12 mouse cellular contexts compared by ENCODE assay signal in genomic region chr5:112851389-112851788, GRCm38 (mm10). TPM values are rescaled to one million over a fixed set of nuclear protein-coding genes. Genes with fewer than 3 reads are reported as not detected.
DNase-seq lines count a peak whose midpoint lies in the region; ATAC-seq lines count a peak whose summit lies in the region.
"Had no signal": no experiment of that assay in that cellular context is flagged by ENCODE, and none has a peak within 500 bp of the region (broad histone marks: within the 10 kb centered on the region; RNA-seq: fewer than 3 reads in every experiment).

No protein-coding gene starts in this region.

- H3K4me2 ChIP-seq in neural tube, embryonic 11.5 days (ENCODE audit: low read depth), result no peak overlapping the region
- H3K4me2 ChIP-seq in hindbrain, embryonic 16.5 days (ENCODE audit: low read length), result no peak overlapping the region
- no peak overlapping the region for H3K4me2 ChIP-seq in neural tube, embryonic 13.5 days
- no peak overlapping the region for H3K4me2 ChIP-seq in kidney, embryonic 14.5 days (replicated peaks; ENCODE audit: low read depth, low read length)
- H3K4me2 ChIP-seq: embryonic facial prominence, embryonic 15.5 days had no signal

- peaks cover 2% of the 10 kb centered on the region; the same call in 1 of the 2 replicates for H3K27me3 ChIP-seq in neural tube, embryonic 11.5 days (ENCODE audit: control insufficient read depth, insufficient read depth, low read length)
- peaks cover 54% of the 10 kb centered on the region for H3K27me3 ChIP-seq in forebrain, embryonic 10.5 days (ENCODE audit: poor library complexity, severe bottlenecking)
- no peaks in the 10 kb centered on the region for H3K27me3 ChIP-seq in hindbrain, embryonic 16.5 days (replicated peaks; ENCODE audit: control insufficient read depth, insufficient read depth, low read length)
- H3K27me3 ChIP-seq in neural tube, embryonic 13.5 days, result peaks cover 22% of the 10 kb centered on the region
- peaks cover 9% of the 10 kb centered on the region for H3K27me3 ChIP-seq in kidney, embryonic 14.5 days (ENCODE audit: control insufficient read depth, insufficient read depth, low read length)

- H3K9me3 ChIP-seq in neural tube, embryonic 11.5 days (ENCODE audit: control insufficient read depth, low read length), result no peaks in the 10 kb centered on the region
- H3K9me3 ChIP-seq in forebrain, embryonic 10.5 days, result no peaks in the 10 kb centered on the region
- no peaks in the 10 kb centered on the region for H3K9me3 ChIP-seq in hindbrain, embryonic 16.5 days (ENCODE audit: control insufficient read depth, low read length)
- H3K9me3 ChIP-seq in neural tube, embryonic 13.5 days, result no peaks in the 10 kb centered on the region
- no peaks in the 10 kb centered on the region for H3K9me3 ChIP-seq in kidney, embryonic 14.5 days (ENCODE audit: control insufficient read depth, low read length)
- H3K9me3 ChIP-seq: embryonic facial prominence, embryonic 15.5 days had no signal

- H3K4me3 ChIP-seq in neural tube, embryonic 11.5 days (ENCODE audit: low read depth, low read length), result no peak overlapping the region
- H3K4me3 ChIP-seq in forebrain, embryonic 10.5 days, result no peak overlapping the region
- H3K4me3 ChIP-seq in hindbrain, embryonic 16.5 days (ENCODE audit: low read length), result no peak overlapping the region
- H3K4me3 ChIP-seq in neural tube, embryonic 13.5 days, result no peak overlapping the region
- no peak overlapping the region for H3K4me3 ChIP-seq in kidney, embryonic 14.5 days (ENCODE audit: low read length)
- H3K4me3 ChIP-seq: embryonic facial prominence, embryonic 15.5 days had no signal

- peaks cover 20% of the 10 kb centered on the region for H3K4me1 ChIP-seq in neural tube, embryonic 11.5 days (ENCODE audit: control insufficient read depth, insufficient read depth, low read length)
- peaks cover 65% of the 10 kb centered on the region for H3K4me1 ChIP-seq in forebrain, embryonic 10.5 days
- H3K4me1 ChIP-seq in hindbrain, embryonic 16.5 days (ENCODE audit: control insufficient read depth, insufficient read depth, low read depth, low read length), result peaks cover 37% of the 10 kb centered on the region
- peaks cover 89% of the 10 kb centered on the region for H3K4me1 ChIP-seq in neural tube, embryonic 13.5 days (replicated peaks)
- H3K4me1 ChIP-seq in kidney, embryonic 14.5 days (ENCODE audit: control insufficient read depth, insufficient read depth, low read length), result peaks cover 19% of the 10 kb centered on the region

- peak overlapping the region; percentile 42; the same call in 1 of the 2 replicates for H3K27ac ChIP-seq in neural tube, embryonic 11.5 days (ENCODE audit: low read depth, low read length)
- H3K27ac ChIP-seq in forebrain, embryonic 10.5 days, result peak overlapping the region; percentile 32
- peak overlapping the region; percentile 20; the same call in 1 of the 2 replicates for H3K27ac ChIP-seq in hindbrain, embryonic 16.5 days (ENCODE audit: low read depth, low read length)
- peak overlapping the region; percentile 86 for H3K27ac ChIP-seq in neural tube, embryonic 13.5 days (replicated peaks)
- no peak overlapping the region for H3K27ac ChIP-seq in kidney, embryonic 14.5 days (ENCODE audit: low read depth, low read length)
- H3K27ac ChIP-seq: embryonic facial prominence, embryonic 15.5 days had no signal

- WGBS in neural tube, embryonic 11.5 days, result 12% methylated on average over 5 of the region's 5 CpGs
- WGBS in forebrain, embryonic 10.5 days, result 22% methylated on average over 5 of the region's 5 CpGs
- WGBS in hindbrain, embryonic 16.5 days, result 4% methylated on average over 5 of the region's 5 CpGs
- 7% methylated on average over 5 of the region's 5 CpGs for WGBS in neural tube, embryonic 13.5 days
- WGBS in kidney, embryonic 14.5 days, result 30% methylated on average over 5 of the region's 5 CpGs

- H3K9ac ChIP-seq in neural tube, embryonic 11.5 days (ENCODE audit: low read length), result no peak overlapping the region
- no peak overlapping the region for H3K9ac ChIP-seq in hindbrain, embryonic 16.5 days (ENCODE audit: low read depth, low read length)
- no peak overlapping the region for H3K9ac ChIP-seq in neural tube, embryonic 13.5 days
- no peak overlapping the region for H3K9ac ChIP-seq in kidney, embryonic 14.5 days (ENCODE audit: low read depth, low read length)
- H3K9ac ChIP-seq: embryonic facial prominence, embryonic 15.5 days had no signal

- ATAC-seq in neural tube, embryonic 11.5 days (ENCODE audit: insufficient read depth, low FRiP score, low TSS enrichment), result no peak
- no peak for ATAC-seq in hindbrain, embryonic 16.5 days
- ATAC-seq in neural tube, embryonic 13.5 days (ENCODE audit: low read depth), result 0 out of 2 replicates have a peak, but pooled peaks have one; percentile 13
- ATAC-seq in megakaryocyte-erythroid progenitor cell, adult 5-6 weeks (replicated peaks; ENCODE audit: low FRiP score, low TSS enrichment, poor library complexity, severe bottlenecking), result no peak
- ATAC-seq in kidney, embryonic 14.5 days (ENCODE audit: low FRiP score, low TSS enrichment), result no peak
- ATAC-seq: inflammation-experienced regulatory T-cells, adult 6 months had no signal

- peak; percentile 52 for DNase-seq in neural tube, embryonic 11.5 days (ENCODE audit: low spot score)
- no peak for DNase-seq in neural tube, embryonic 10.5 days (ENCODE audit: extremely low spot score, low spot score)
- no peak for DNase-seq in forebrain, embryonic 10.5 days (ENCODE audit: extremely low spot score, low spot score)
- DNase-seq in c-Kit-positive CD71-positive TER-119-positive erythroid progenitor cells, embryonic 14.5 days (ENCODE audit: low spot score), result no peak
- DNase-seq: heart, adult 18-20 months; lung, adult 2 months had no signal

- H3K36me3 ChIP-seq in neural tube, embryonic 11.5 days (ENCODE audit: control insufficient read depth, insufficient read depth, low read length), result no peaks in the 10 kb centered on the region
- H3K36me3 ChIP-seq in forebrain, embryonic 10.5 days (replicated peaks), result no peaks in the 10 kb centered on the region
- H3K36me3 ChIP-seq in hindbrain, embryonic 16.5 days (ENCODE audit: control insufficient read depth, insufficient read depth, low read length), result no peaks in the 10 kb centered on the region
- H3K36me3 ChIP-seq in neural tube, embryonic 13.5 days, result no peaks in the 10 kb centered on the region
- H3K36me3 ChIP-seq in kidney, embryonic 14.5 days (ENCODE audit: control insufficient read depth, insufficient read depth, low read length), result no peaks in the 10 kb centered on the region
- H3K36me3 ChIP-seq: embryonic facial prominence, embryonic 15.5 days had no signal

RNA-seq across cellular contexts. Expression of gene Myo18b, which starts 44.8 kb away (rescaled TPM):
- polyA plus RNA-seq in neural tube, embryonic 11.5 days (2014; fragmentation: Nextera tagmentation; extraction: Ambion mirVana), result 0.66 and 1.1 TPM in 2 replicates
- polyA plus RNA-seq in forebrain, embryonic 10.5 days (2016; fragmentation: Nextera tagmentation; extraction: Ambion mirVana), result 0.10 and 0.27 TPM in 2 replicates
- polyA plus RNA-seq in hindbrain, embryonic 16.5 days (2015; fragmentation: Nextera tagmentation; extraction: Ambion mirVana), result 1.2 TPM in 2 replicates
- 1.4 and 1.5 TPM in 2 replicates for polyA plus RNA-seq in neural tube, embryonic 13.5 days (2015; fragmentation: Nextera tagmentation; extraction: Ambion mirVana)
- not detected in 2 replicates for total RNA-seq in megakaryocyte-erythroid progenitor cell, adult 5-6 weeks (2014; fragmentation: Nextera tagmentation)
- total RNA-seq in megakaryocyte-erythroid progenitor cell, adult 5-6 weeks (2017), result not detected in 2 replicates
- polyA plus RNA-seq in kidney, embryonic 14.5 days (2014; fragmentation: Nextera tagmentation; extraction: Ambion mirVana), result 0.11 and 0.26 TPM in 2 replicates
- polyA plus RNA-seq: inflammation-experienced regulatory T-cells, adult 6 months had no signal
